Mouse (Mus musculus): Measurements from ENCODE around the gene Bod1.
A peak's percentile ranks its signal among the peaks of the same experiment; 100 is the strongest.

Gene Bod1

DNA sequence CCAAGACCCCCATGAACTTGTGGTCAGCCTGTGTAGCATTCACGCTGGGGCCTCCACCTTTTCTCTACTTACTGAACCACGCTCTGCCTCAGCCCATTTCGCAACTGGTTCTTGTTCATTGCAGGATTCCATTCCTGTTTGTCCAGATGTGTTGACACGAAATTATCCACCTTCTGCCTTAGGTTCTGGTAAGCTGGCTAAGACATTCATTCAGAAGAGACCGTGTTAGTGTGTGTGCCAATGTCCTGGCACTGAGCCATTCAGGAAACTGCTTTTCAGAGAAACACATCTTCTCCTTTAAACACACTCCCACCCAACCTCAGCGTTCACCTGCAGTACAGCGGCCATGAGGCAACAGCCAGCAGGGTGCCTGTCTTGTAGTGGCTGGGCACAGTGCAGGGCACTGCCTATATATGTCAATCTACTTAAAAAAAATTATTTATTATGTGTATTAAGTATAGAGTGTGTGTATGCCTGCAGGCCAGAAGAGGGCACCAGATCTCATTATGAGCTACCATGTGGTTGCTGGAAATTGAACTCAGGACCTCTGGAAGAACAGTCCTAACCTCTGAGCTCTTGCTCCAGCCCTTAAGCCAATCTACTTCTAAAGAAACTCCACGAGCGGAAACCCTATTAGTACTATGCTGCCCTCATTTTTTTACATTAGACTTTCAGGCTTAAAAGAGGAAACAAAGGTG lies 2.4 kb downstream of the Bod1 start:
- DNase-seq (ENCODE audit: inconsistent ontology term) = no peak

DNA sequence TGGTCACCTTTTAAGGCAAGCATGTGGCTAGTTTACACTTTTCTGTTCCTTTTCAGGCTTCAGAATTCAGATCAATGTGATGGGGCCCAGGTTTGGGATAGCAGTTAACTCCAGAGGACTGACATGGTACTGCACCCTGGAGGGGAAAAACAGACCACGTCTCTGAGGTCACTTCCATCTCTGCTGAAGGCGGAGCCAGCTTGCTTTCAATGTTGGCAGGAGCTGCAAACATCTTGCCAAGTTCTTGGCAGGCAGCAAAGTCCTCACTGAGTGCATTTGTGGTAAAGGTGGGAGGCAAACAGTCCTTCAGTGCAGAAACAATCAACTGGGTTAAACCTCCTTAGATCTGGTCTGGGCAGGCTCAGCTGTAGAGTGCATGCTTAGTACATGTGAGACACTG lies 7.5 kb downstream of the Bod1 start:
- DNase-seq (ENCODE audit: inconsistent ontology term) = no peak

DNA sequence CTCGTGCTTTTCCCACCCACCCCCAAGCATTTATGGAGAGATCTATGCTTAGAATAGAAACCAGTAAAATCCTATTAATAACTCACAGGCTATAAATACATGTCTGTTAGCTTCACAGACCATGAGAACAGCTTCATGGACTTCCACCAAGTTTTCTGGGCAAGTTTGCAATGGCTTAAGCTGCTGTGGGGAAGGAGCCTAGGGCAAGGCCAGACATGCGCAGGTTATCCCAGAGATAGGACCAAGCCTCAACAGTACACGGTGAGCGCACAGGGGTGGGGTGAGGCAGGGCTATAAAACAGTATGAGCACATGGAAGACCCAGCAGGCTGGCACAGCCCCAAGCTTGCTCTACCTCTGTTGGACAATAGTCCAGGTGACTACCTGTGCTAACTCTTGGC lies 8.2 kb downstream of the Bod1 start:
- DNase-seq (ENCODE audit: inconsistent ontology term) = no peak

DNA sequence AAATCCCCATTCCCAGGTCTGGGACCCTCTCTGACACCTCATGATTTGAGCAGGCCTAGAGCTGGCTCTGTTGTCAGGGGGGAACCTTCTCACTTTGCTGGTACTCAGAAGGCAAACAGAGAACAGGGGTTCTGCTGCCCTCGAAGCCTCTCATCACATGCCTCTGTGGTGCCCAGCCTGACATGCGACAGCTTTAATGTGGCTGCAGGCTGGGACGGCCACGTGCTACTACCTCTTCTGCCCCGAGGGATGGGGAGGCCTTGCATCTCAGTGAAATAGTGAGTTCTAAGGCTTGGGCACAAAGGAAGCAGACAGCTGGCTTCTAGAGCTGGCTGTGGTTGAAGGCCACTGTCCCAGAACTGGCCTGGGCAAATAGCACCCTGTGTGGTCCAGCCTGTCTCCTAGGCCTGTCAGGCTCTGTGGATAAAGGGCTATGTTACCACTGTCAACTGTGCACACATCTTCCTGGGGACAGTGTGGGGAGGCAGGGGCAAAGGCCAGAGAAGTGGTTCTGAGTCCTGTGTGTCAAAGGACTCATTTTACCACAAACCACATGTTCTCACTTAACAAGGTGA lies 8.7 kb downstream of the Bod1 start:
- DNase-seq (ENCODE audit: inconsistent ontology term) = no peak

DNA sequence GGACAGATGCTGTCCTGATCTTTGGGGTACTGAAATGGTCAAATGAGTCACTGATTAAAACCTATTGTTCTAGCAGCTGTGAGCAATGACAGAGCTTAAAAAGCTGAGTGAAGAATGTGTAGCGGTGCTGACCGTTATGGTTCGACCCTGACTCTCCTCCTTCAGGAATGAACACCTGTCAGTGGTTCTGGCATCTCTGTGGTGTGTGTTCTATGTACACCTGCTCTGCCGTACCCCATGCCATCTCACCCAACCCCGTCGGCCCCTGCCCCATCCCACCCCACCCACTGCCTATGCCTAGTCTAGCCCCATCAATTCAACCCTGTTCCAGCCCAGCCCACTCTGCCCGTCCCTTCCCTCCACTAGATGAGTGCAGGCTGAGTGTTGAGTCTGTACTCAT lies 9.5 kb downstream of the Bod1 start:
- DNase-seq (ENCODE audit: inconsistent ontology term) = no peak

DNA sequence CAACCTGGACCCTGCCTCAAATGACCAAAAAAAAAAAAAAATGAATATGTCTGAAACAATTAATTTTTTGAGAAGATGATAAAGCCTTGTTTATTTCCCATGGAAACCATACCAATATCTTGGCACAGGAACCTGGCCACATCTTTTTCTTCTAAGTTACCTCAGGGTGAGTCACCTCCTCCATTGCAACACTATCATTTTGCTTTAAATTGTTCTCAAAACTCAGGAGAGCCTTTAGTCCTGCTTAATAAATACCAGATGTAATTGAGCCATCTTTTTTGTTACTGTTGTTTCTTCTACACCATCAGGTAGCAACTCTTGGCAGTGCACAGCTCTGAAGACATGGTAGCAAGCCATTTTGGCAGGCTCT lies 13.9 kb downstream of the Bod1 start:
- DNase-seq (ENCODE audit: inconsistent ontology term) = no peak

DNA sequence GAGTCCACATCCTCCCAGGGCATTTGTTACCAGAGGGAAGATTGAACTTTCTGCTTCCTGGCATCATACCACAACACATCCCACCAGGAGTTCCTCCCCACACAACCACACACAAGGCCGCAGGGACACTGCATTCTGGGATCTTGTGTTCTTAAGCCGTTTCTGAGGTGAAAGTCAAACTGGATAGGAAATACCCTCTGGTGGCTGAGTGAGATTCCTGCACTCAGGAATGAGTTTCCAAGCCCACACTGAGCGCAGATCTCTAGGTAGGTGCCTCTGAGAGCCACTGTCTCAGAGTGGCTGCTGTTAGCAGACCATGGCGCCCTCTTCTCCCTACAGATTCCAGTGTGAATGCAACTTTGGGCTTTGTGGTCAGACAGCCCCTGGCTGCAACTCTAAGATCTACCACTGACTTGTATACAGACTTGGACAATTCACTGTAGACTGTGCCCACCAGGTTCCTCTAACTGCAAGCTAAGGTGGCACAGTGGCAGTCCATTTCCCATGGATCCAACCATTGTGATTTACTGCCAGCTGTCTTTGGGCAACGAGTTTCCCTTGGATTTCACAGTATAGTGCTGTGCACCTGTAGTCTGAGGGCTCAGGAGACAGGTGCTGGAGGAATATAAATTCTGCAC lies 14.4 kb downstream of the Bod1 start:
- DNase-seq (ENCODE audit: inconsistent ontology term) = no peak

DNA sequence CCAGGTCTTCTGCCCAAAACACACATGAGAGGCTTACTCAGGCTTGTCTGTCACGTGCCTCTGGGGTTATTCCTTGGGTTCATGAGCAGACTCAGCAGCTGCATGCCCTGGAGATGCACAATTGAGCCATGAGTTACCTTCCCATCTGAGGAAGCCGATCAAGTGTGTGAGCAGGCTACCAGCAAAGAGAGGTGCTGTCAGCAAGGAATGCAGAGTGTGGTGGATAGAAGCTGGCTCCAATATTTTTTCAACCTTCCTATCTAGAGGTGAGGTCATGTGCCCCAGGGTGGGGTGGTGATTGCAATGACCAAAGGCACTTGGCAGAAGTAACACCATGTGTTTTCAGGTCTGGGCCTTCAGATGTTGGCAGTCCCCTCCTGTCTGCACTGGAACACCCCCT lies 22.2 kb downstream of the Bod1 start:
- no peak for DNase-seq (ENCODE audit: inconsistent ontology term)

DNA sequence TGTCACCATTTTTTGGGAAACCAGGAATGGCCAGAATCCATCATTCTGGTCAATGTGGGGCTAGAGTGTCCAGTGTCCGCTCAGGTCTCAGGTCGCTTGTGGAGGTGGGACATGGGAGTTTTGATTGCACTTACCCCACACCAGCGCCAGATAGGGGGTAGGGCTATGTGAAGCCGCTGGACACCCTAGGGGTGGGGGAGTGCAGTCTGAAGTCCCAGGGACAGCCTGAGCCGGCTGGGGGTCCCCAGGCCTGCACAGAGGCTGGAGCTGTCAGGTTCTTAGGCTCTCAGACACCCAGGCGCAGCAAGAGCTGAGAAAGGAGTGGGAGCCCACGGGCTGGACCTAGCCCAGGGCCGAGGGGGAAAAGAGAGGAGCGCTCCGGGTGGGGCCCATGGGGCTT lies 24.4 kb downstream of the Bod1 start:
- DNase-seq (ENCODE audit: inconsistent ontology term) = no peak

DNA sequence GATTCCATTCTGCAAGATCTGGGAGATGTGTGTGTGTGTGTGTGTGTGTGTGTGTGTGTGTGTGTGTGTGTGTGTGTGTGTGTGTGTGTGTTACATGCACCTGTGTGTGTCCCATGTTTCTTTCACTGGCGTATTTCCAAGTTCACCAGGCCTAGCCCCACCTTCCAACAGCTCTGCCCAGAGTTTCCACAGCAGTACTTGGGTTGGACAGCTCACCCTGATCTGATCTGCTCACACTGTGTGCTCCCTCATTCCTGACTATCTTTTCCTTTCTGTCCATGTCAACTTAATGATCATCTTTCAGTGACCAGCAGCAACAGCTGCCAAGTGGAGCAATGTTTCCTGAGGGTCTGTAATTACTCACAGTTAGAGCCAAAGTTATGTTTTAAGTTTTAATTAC lies 25.1 kb downstream of the Bod1 start:
- no peak for DNase-seq (ENCODE audit: inconsistent ontology term)

DNA sequence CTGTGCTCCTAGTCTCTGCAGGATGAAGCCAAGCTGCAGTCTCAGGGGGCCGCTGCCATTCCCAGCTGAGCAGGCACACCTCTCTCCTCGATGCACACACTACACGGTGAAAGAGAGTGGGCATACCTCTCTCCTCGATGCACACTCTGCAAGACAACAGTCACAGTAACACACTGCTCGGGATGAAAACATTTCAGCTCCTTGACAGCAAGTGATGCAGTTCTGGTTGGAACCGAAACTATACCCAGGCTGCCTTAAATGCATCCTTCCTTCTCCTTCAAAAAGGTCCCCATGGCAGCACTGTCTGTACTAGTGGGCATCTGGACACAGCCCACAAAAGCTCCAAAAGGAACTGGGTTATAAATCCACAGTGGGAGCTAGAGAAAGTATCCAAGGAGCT lies 28.6 kb downstream of the Bod1 start:
- DNase-seq (ENCODE audit: inconsistent ontology term) = no peak

DNA sequence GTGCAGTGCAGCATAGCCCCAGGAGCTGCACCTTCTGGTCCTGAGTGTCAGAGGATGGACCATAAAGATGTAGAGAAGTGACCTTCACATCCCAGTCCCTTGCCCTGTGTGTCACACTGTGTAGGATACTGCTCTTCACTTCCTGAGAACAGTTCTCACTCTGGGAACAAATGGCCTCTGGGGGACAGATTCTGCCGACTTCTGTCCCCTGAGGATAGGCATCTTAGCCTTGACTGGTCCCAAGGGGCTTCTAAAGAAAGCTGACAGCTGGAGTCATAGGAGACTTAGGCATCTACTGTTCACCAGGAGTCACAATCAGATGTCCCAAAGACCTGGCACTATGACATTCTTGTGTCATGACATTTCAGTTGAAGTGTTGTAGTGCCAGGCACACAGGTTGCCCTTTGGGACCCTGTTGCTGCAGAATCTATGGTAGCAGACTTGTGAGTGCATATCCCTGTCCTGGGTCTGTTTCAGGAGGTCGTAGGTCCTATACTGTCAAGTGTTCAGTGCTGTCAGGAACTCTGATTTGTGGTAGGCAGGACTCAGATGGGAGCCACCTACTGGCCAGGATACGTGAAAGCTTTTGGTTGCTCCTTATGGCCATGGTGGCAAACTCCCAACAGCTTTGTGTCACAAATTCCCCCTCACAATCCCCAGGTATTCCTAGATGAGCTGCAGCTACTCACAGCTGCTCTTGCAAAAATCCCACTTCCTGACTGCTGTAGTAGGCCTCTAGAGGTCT lies 30.4 kb downstream of the Bod1 start:
- DNase-seq (ENCODE audit: inconsistent ontology term) = no peak

DNA sequence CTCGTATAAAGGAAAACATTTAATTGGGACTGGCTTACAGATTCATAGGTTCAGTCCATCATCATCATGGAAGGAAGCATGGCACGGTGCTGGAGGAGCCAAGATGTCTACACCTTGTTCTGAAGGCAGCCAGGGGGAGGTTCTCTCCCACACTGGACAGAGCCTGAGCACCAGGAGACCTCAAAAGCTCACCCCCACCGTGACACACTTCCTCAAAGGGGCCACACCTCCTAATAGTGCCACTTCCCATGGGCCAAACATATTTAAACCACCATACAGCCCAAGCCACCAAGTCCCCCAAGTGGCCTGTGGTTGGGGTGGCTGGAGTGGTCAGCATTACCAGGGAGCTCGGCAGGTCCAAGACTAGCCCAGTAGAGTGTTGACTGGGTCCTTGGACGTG lies 31.5 kb downstream of the Bod1 start:
- no peak for DNase-seq (ENCODE audit: inconsistent ontology term)

DNA sequence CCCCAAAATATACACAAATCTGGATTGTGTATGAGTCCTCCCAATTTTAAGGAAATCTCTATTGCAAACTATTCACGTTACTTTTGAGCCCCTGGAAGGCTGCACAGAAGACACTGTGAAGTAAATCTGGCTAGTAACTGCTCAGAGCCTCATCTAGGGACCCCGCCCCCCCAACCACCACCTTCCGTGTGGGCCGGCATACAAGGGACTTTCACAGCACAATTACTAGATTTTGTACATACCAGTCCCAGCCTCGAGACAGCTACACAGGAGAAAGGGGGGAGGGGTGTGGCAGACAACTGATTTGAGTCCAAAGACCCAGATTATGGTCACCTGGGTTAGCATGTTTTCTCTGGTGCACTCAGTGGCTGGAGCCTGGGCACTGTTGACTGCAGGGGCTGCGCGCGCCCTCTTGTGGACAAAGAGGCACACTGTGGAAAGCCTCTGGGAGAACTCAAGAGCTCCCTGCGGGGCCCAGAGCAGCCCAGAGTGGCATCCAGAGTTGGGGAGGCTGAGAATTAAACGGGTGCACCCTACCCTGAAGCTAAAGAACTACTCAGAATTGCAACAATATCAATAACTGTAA lies 33.8 kb downstream of the Bod1 start:
- peak; percentile 70 for DNase-seq (ENCODE audit: inconsistent ontology term)

DNA sequence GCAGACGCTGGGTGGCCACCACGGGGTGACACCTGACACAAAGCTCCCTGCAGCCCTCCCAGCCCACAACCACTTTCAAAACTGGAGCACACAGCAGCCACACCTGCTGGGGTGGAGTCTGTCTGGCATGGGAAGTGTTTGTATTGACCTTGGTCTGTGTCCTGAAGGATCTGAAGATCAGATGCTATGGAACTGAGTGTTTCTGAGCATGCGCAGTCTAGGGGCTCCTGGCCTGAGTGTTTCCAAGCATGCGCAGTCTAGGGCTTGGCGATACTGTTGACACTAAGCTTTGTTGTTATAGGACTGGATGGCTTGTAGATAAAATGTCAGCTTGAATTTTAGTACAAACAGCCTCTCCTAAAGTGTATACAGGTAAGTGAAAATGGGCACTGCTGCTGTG lies 43.0 kb downstream of the Bod1 start:
- no peak for DNase-seq (ENCODE audit: inconsistent ontology term)

DNA sequence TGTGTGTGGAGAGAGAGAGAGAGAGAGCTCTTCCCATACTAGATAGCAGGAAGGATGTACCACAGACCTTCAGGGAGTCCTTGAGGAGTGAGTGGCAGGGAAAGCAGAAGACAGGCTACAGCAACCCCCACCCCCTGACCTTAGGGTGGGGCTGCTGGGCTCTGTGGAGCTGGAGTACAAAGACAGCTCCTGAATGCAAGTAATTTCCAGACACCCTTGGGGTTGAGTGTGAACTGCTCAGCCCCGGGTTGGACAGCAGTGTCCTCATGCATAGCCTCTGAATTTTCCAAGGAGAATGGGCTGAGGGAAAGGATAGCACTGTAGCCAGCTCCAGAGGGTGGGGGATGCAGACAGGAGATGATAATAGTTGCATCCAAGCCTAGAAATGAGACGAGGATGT lies 50.9 kb downstream of the Bod1 start:
- DNase-seq (ENCODE audit: inconsistent ontology term) = no peak

DNA sequence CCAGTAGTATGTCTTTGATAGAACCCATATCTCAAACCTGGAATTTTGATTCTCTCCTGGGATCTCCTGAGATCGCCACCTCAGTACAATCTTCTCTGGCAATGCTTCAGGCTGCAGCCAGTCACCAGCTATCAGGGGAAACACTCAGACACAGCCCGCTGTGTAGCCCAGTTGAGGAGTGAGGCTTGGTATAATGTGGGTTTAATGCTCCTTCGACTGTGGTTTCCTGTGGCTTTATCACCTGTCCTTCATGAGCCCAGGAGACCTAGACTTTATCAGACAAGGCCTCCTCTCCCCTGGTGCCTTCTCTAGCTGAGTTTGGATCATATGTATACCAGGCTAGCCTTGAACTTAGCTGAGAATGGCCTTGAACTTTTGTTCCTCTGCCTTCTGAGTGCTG lies 53.9 kb downstream of the Bod1 start:
- DNase-seq (ENCODE audit: inconsistent ontology term) = no peak

DNA sequence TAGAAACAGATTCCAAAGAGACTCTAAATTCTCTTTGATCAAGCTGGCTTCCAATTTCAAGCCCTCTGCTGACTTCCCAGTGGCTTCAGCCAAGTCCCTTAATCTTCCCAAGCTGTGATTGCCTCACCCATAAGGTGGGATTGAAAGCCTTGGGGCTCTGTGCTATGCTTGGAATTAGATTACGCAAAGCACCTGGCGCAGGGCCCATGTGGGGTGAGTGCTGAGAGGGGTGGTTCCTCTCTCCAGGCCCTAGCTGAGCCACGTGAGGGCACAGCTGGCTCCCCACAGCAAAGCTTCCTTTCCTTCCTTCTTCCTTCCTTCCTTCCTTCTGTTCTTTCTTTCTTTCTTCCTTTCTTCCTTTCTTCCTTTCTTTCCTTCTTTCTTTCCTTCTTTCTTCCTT lies 54.4 kb downstream of the Bod1 start:
- DNase-seq (ENCODE audit: inconsistent ontology term) = peak; percentile 90

DNA sequence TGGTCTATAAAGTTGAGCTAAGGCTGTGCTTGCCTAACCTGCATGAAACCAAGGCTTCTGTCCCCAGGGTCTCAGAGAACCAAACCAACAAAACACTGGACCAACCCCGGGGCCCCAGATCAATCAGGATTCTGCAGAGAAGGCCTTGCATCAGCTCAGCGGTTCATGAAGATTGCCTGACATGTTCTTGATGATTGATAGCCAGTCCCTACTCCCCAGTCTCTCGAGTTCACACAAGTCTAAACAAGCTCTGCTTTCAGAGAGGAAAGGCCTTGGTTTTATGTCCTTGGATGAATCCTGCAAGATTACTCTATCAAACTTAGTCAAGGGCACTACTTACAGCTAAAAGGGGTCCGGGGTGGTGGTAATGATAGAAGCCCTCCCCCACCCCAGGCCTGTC lies 55.0 kb downstream of the Bod1 start:
- no peak for DNase-seq (ENCODE audit: inconsistent ontology term)
